Mouse (Mus musculus) MEL (cell line): ENCODE results near the gene Zfp296. TPM values are rescaled to one million over a fixed set of nuclear protein-coding genes. Genes with fewer than 3 reads are reported as not detected.

ENCODE experiments used
- DNase-seq: peaks from one replicate; pipeline ENCODE4 v3.0.0; 2011; ENCODE audit warnings: low read depth, low spot score
- H3K27ac ChIP-seq: 2 replicates; pipeline ENCODE4 v1.5.1; 2012; ENCODE audit warnings: low read depth, mild to moderate bottlenecking, control low read depth, low read length, moderate library complexity; ENCODE audit not compliant: control insufficient read depth
- H3K27me3 ChIP-seq, 2 experiments: fragments of 150-350 bp in 1 of 2; sonication (generic) in 1 of 2; 2 replicates each; pipeline ENCODE4 v1.6.1; 2012; ENCODE audit warnings: low read length in 2 of 2, mild to moderate bottlenecking in 2 of 2, improper control_type of control experiment in 1 of 2, moderate library complexity in 1 of 2; ENCODE audit not compliant: insufficient read depth in 2 of 2, control insufficient read depth in 1 of 2
- H3K36me3 ChIP-seq, 2 experiments: 2 replicates each; pipeline ENCODE4 v1.6.1; 2012 to 2014; ENCODE audit warnings: low read length in 2 of 2, improper control_type of control experiment in 1 of 2, inconsistent platforms in 1 of 2, mild to moderate bottlenecking in 1 of 2; ENCODE audit not compliant: insufficient read depth in 2 of 2, control insufficient read depth in 1 of 2
- H3K4me1 ChIP-seq, 2 experiments: fragments of 150-350 bp in 1 of 2; sonication (generic) in 1 of 2; 2 replicates each; pipeline ENCODE4 v1.6.1; 2012; ENCODE audit warnings: low read length in 2 of 2, improper control_type of control experiment in 1 of 2, mild to moderate bottlenecking in 1 of 2; ENCODE audit not compliant: insufficient read depth in 2 of 2, control insufficient read depth in 1 of 2
- H3K4me3 ChIP-seq, 2 experiments: fragments of 150-350 bp in 1 of 2; sonication (generic) in 1 of 2; 2 replicates each; pipeline ENCODE4 v1.5.1; 2012; ENCODE audit warnings: low read depth in 2 of 2, low read length in 2 of 2, mild to moderate bottlenecking in 2 of 2, moderate library complexity in 2 of 2, control low read depth in 1 of 2, improper control_type of control experiment in 1 of 2; ENCODE audit not compliant: control insufficient read depth in 1 of 2, insufficient read depth in 1 of 2
- H3K79me2 ChIP-seq: 2 replicates; pipeline ENCODE4 v1.6.1; 2012; ENCODE audit warnings: mild to moderate bottlenecking, low read length, moderate library complexity; ENCODE audit not compliant: control insufficient read depth, poor library complexity, insufficient read depth
- H3K9ac ChIP-seq: 2 replicates; pipeline ENCODE4 v1.6.1; 2012; ENCODE audit warnings: low read depth, mild to moderate bottlenecking, control low read depth, low read length, moderate library complexity; ENCODE audit not compliant: control insufficient read depth, poor library complexity, severe bottlenecking
- H3K9me3 ChIP-seq: fragments of 150-350 bp; sonication (generic); replicated peaks from 2 replicates; pipeline ENCODE4 v1.6.1; 2012; ENCODE audit warnings: mild to moderate bottlenecking, low read length, improper control_type of control experiment, moderate library complexity; ENCODE audit not compliant: insufficient read depth
- BHLHE40 ChIP-seq: IDR thresholded peaks from 2 replicates; pipeline ENCODE4 v1.6.1; 2012; ENCODE audit warnings: low read depth, mild to moderate bottlenecking, inconsistent platforms, low read length, improper control_type of control experiment, borderline replicate concordance
- CHD2 ChIP-seq: IDR thresholded peaks from 2 replicates; pipeline ENCODE4 v1.6.1; 2011; ENCODE audit warnings: low read length, improper control_type of control experiment
- E2F4 ChIP-seq: IDR thresholded peaks from 2 replicates; pipeline ENCODE4 v1.6.1; 2011; ENCODE audit warnings: low read depth, low read length, improper control_type of control experiment, borderline replicate concordance
- EP300 ChIP-seq, 2 experiments: IDR thresholded peaks; 2 replicates each; pipeline ENCODE4 v1.6.1; 2011; ENCODE audit warnings: improper control_type of control experiment in 2 of 2, low read length in 2 of 2, low read depth in 1 of 2, mild to moderate bottlenecking in 1 of 2
- ETS1 ChIP-seq: IDR thresholded peaks from 2 replicates; pipeline ENCODE4 v1.6.1; 2012; ENCODE audit warnings: low read depth, mild to moderate bottlenecking, inconsistent platforms, low read length, improper control_type of control experiment, moderate library complexity
- GATA1 ChIP-seq: IDR thresholded peaks from 2 replicates; pipeline ENCODE4 v1.6.1; 2011; ENCODE audit warnings: low read depth, low read length, improper control_type of control experiment
- HCFC1 ChIP-seq: IDR thresholded peaks from 2 replicates; pipeline ENCODE4 v1.6.1; 2012; ENCODE audit warnings: low read depth, mild to moderate bottlenecking, inconsistent platforms, low read length, improper control_type of control experiment, moderate library complexity
- JUND ChIP-seq: IDR thresholded peaks from 2 replicates; pipeline ENCODE4 v1.6.1; 2011; ENCODE audit warnings: low read depth, mild to moderate bottlenecking, improper control_type of control experiment, low read length
- KAT2A ChIP-seq: conservative IDR thresholded peaks from 2 replicates; pipeline ENCODE4 v1.6.1; 2012; ENCODE audit warnings: low read depth, low read length, improper control_type of control experiment, inconsistent platforms
- MAX ChIP-seq: IDR thresholded peaks from 2 replicates; pipeline ENCODE4 v1.6.1; 2011; ENCODE audit warnings: low read length, improper control_type of control experiment
- MAZ ChIP-seq: IDR thresholded peaks from 2 replicates; pipeline ENCODE4 v1.6.1; 2012; ENCODE audit warnings: low read depth, mild to moderate bottlenecking, inconsistent platforms, low read length, improper control_type of control experiment
- MEF2A ChIP-seq: IDR thresholded peaks from 2 replicates; pipeline ENCODE4 v1.6.1; 2014; ENCODE audit warnings: low read depth, mild to moderate bottlenecking, inconsistent platforms, low read length, improper control_type of control experiment; ENCODE audit not compliant: poor library complexity, insufficient replicate concordance, severe bottlenecking; ENCODE audit errors: extremely low read depth
- MXI1 ChIP-seq: IDR thresholded peaks from 2 replicates; pipeline ENCODE4 v1.6.1; 2011; ENCODE audit warnings: mild to moderate bottlenecking, low read depth, low read length, improper control_type of control experiment
- MYB ChIP-seq: IDR thresholded peaks from 2 replicates; pipeline ENCODE4 v1.6.1; 2011; ENCODE audit warnings: mild to moderate bottlenecking, low read depth, low read length, improper control_type of control experiment
- MYC ChIP-seq: IDR thresholded peaks from 2 replicates; pipeline ENCODE4 v1.6.1; 2011; ENCODE audit warnings: low read depth, mild to moderate bottlenecking, low read length, improper control_type of control experiment, moderate library complexity
- NELFE ChIP-seq: IDR thresholded peaks from 2 replicates; pipeline ENCODE4 v1.6.1; 2011; ENCODE audit warnings: low read depth, low read length, improper control_type of control experiment
- NRF1 ChIP-seq: IDR thresholded peaks from 2 replicates; pipeline ENCODE4 v1.6.1; 2014; ENCODE audit warnings: low read depth, mild to moderate bottlenecking, inconsistent platforms, low read length, improper control_type of control experiment, moderate library complexity; ENCODE audit not compliant: poor library complexity, insufficient read depth, severe bottlenecking
- POLR2A ChIP-seq, 2 experiments: IDR thresholded peaks; 2 replicates each; pipeline ENCODE4 v1.6.1; 2011 to 2012; ENCODE audit warnings: low read length in 2 of 2, mild to moderate bottlenecking in 2 of 2, control low read depth in 1 of 2, improper control_type of control experiment in 1 of 2, low read depth in 1 of 2, moderate library complexity in 1 of 2; ENCODE audit not compliant: control insufficient read depth in 1 of 2, insufficient read depth in 1 of 2, poor library complexity in 1 of 2
- POLR2AphosphoS2 ChIP-seq: IDR thresholded peaks from 2 replicates; pipeline ENCODE4 v1.6.1; 2011; ENCODE audit warnings: low read length, improper control_type of control experiment
- POLR2AphosphoS5 ChIP-seq: IDR thresholded peaks from 2 replicates; pipeline ENCODE4 v1.6.1; 2012; ENCODE audit warnings: low read depth, borderline replicate concordance, mild to moderate bottlenecking, inconsistent platforms, low read length, moderate library complexity, mixed read lengths
- RAD21 ChIP-seq: IDR thresholded peaks from 2 replicates; pipeline ENCODE4 v1.6.1; 2011; ENCODE audit warnings: mild to moderate bottlenecking, low read depth, low read length, improper control_type of control experiment
- RCOR1 ChIP-seq: IDR thresholded peaks from 2 replicates; pipeline ENCODE4 v1.6.1; 2012; ENCODE audit warnings: low read depth, mild to moderate bottlenecking, inconsistent platforms, low read length, improper control_type of control experiment
- SIN3A ChIP-seq: IDR thresholded peaks from 2 replicates; pipeline ENCODE4 v1.6.1; 2012; ENCODE audit warnings: low read length, improper control_type of control experiment, inconsistent platforms
- SMC3 ChIP-seq: IDR thresholded peaks from 2 replicates; pipeline ENCODE4 v1.6.1; 2011; ENCODE audit warnings: low read depth, low read length, improper control_type of control experiment
- TAL1 ChIP-seq: IDR thresholded peaks from 2 replicates; pipeline ENCODE4 v1.6.1; 2012; ENCODE audit warnings: mild to moderate bottlenecking, inconsistent platforms, low read length, moderate library complexity, mixed read lengths
- TBP ChIP-seq: IDR thresholded peaks from 2 replicates; pipeline ENCODE4 v1.8.0; 2011; ENCODE audit warnings: low read depth, low read length, improper control_type of control experiment
- TCF12 ChIP-seq: IDR thresholded peaks from 2 replicates; pipeline ENCODE4 v1.6.1; 2014; ENCODE audit warnings: low read depth, mild to moderate bottlenecking, inconsistent platforms, low read length, improper control_type of control experiment, moderate library complexity
- UBTF ChIP-seq: IDR thresholded peaks from 2 replicates; pipeline ENCODE4 v1.6.1; 2012; ENCODE audit warnings: low read depth, mild to moderate bottlenecking, inconsistent platforms, low read length, improper control_type of control experiment, moderate library complexity, borderline replicate concordance; ENCODE audit not compliant: insufficient read depth
- USF1 ChIP-seq: IDR thresholded peaks from 2 replicates; pipeline ENCODE4 v1.6.1; 2014; ENCODE audit warnings: low read depth, mild to moderate bottlenecking, inconsistent platforms, low read length, improper control_type of control experiment, moderate library complexity
- USF2 ChIP-seq, 2 experiments: IDR thresholded peaks; 2 replicates each; pipeline ENCODE4 v1.6.1; 2011 to 2012; ENCODE audit warnings: improper control_type of control experiment in 2 of 2, low read length in 2 of 2, borderline replicate concordance in 1 of 2, inconsistent platforms in 1 of 2, low read depth in 1 of 2, mild to moderate bottlenecking in 1 of 2; ENCODE audit not compliant: insufficient read depth in 1 of 2
- ZC3H11A ChIP-seq: IDR thresholded peaks from 2 replicates; pipeline ENCODE4 v1.6.1; 2012; ENCODE audit warnings: low read depth, mild to moderate bottlenecking, inconsistent platforms, low read length, improper control_type of control experiment
- ZKSCAN1 ChIP-seq: IDR thresholded peaks from 2 replicates; pipeline ENCODE4 v1.6.1; 2012; ENCODE audit warnings: low read depth, mild to moderate bottlenecking, inconsistent platforms, low read length, improper control_type of control experiment, moderate library complexity
- ZMIZ1 ChIP-seq: IDR thresholded peaks from 2 replicates; pipeline ENCODE4 v1.6.1; 2012; ENCODE audit warnings: low read depth, mild to moderate bottlenecking, inconsistent platforms, low read length, improper control_type of control experiment, moderate library complexity
- ZNF384 ChIP-seq: IDR thresholded peaks from 2 replicates; pipeline ENCODE4 v1.6.1; 2012; ENCODE audit warnings: low read depth, mild to moderate bottlenecking, inconsistent platforms, low read length, improper control_type of control experiment
- polyA plus RNA-seq, 2 experiments: library from polyadenylated mRNA; stranded (reverse) in 1 of 2; unstranded in 1 of 2; fragments of >175 nt in 1 of 2; fragments of >200 nt in 1 of 2; gene quantifications; 2 replicates each; pipeline versions ENCODE4 v1.2.1 to v1.2.4; 2012; ENCODE audit warnings: low replicate concordance in 2 of 2, low read depth in 1 of 2; ENCODE audit not compliant: insufficient read length in 2 of 2, insufficient read depth in 1 of 2, missing spikeins in 1 of 2
- total RNA-seq: library from RNA; depleted of rRNA; stranded (reverse); fragments of 300-350 nt; gene quantifications from 2 replicates; pipeline ENCODE4 v1.2.3, GENCODE M21; 2012; rRNA removed

The Zfp296 gene
- total RNA-seq (2.9 and 3.3 TPM in 2 replicates), polyA plus RNA-seq (1 to 10 TPM in 1 of 2 experiments, not detected in 1; 7.8 TPM)

GRCm38 (mm10) chr7:19577141-19577852 lies at the start of gene Zfp296, which contains the start of gene Gemin7:
Gene Zfp296 (plus strand): TSS chr7:19577287.
Gene Gemin7 (minus strand): TSS chr7:19577595.
- H3K9me3 ChIP-seq: no peaks in the 10 kb centered on the region
- peaks cover 0 to 11% of the 10 kb centered on the region in 2 experiments; a peak in 2 of 4 replicates for H3K36me3 ChIP-seq
- H3K4me1 ChIP-seq: peaks cover 2 to 10% of the 10 kb centered on the region in 2 experiments; a peak in 3 of 4 replicates
- DNase-seq: peak; percentile 66
- H3K27me3 ChIP-seq: no peaks in the 10 kb centered on the region
- peak within 1 kb of the TSS; percentile 26 for H3K27ac ChIP-seq
- H3K4me3 ChIP-seq: peak within 1 kb of the TSS; percentile 66
- peaks cover 15% of the 10 kb centered on the region for H3K79me2 ChIP-seq
- H3K9ac ChIP-seq: peak within 1 kb of the TSS; percentile 75
- TF ChIP-seq ZKSCAN1 (no peak), NELFE (peak; percentile 27; the same call in 1 of the 2 replicates), ZC3H11A (no peak), SIN3A (no peak), NRF1 (no peak), KAT2A (no peak), POLR2A (IDR thresholded peaks at IDR 0.05; ENCODE audit: control insufficient read depth in 1 of 2, insufficient read depth in 1 of 2, low read depth in 1 of 2, low read length in 2 of 2, poor library complexity in 1 of 2) (peak in 1 of 2 experiments; percentile 12; a peak in 2 of 4 replicates), GATA1 (no peak), MAX (peak; percentile 92), POLR2AphosphoS2 (no peak), TCF12 (no peak), RCOR1 (no peak), MYB (no peak), TAL1 (no peak), MYC (peak; percentile 73), E2F4 (no peak), USF2 (IDR thresholded peaks at IDR 0.05; ENCODE audit: borderline replicate concordance in 1 of 2, insufficient read depth in 1 of 2, low read depth in 1 of 2, low read length in 2 of 2) (no peak), BHLHE40 (peak; percentile 48), POLR2AphosphoS5 (no peak), ZMIZ1 (no peak), MAZ (no peak), CHD2 (no peak), MEF2A (no peak), SMC3 (no peak), RAD21 (no peak), USF1 (no peak), EP300 (IDR thresholded peaks at IDR 0.05; ENCODE audit: low read depth in 1 of 2, low read length in 2 of 2) (no peak), HCFC1 (no peak), JUND (no peak), ZNF384 (no peak), UBTF (no peak), MXI1 (peak; percentile 82), ETS1 (no peak), TBP (no peak)
